Mouse (Mus musculus) stomach, postnatal 0 days (tissue): Measurements from ENCODE around the gene Szt2. TPM values are rescaled to one million over a fixed set of nuclear protein-coding genes. Genes with fewer than 3 reads are reported as not detected.

Source experiments
- ATAC-seq: fragments of 200-750 bp; cut with Nextera tagmentation; 2 replicates; pipeline ENCODE4 v1.8.0; 2017; ENCODE audit not compliant: low FRiP score, low TSS enrichment
- DNase-seq: peaks from one replicate; pipeline ENCODE4 v3.0.0-alpha.2; 2016; ENCODE audit warnings: low spot score
- H3K27ac ChIP-seq: fragments of 300-500 bp; sonication (generic); replicated peaks from 2 replicates; pipeline ENCODE4 v1.5.1; 2014; ENCODE audit warnings: mild to moderate bottlenecking, control low read depth
- H3K27me3 ChIP-seq: fragments of 300-500 bp; sonication (generic); 2 replicates; pipeline ENCODE4 v1.6.1; 2014; ENCODE audit warnings: low read length; ENCODE audit not compliant: control insufficient read depth, insufficient read depth
- H3K36me3 ChIP-seq: fragments of 300-500 bp; sonication (generic); 2 replicates; pipeline ENCODE4 v1.6.1; 2014; ENCODE audit warnings: low read length, mixed read lengths; ENCODE audit not compliant: control insufficient read depth, insufficient read depth
- H3K4me1 ChIP-seq: fragments of 300-500 bp; sonication (generic); replicated peaks from 2 replicates; pipeline ENCODE4 v1.6.1; 2014; ENCODE audit warnings: antibody characterized with exemption; ENCODE audit not compliant: control insufficient read depth, insufficient read depth
- H3K4me2 ChIP-seq: fragments of 300-500 bp; sonication (generic); replicated peaks from 2 replicates; pipeline ENCODE4 v1.6.1; 2014; ENCODE audit warnings: low read depth, mild to moderate bottlenecking, control low read depth, moderate library complexity
- H3K4me3 ChIP-seq: fragments of 300-500 bp; sonication (generic); 2 replicates; pipeline ENCODE4 v1.5.1; 2014; ENCODE audit warnings: low read depth, low read length, control low read depth
- H3K9ac ChIP-seq: fragments of 300-500 bp; sonication (generic); 2 replicates; pipeline ENCODE4 v1.6.1; 2014; ENCODE audit warnings: mild to moderate bottlenecking, low read length, control low read depth, mixed read lengths
- H3K9me3 ChIP-seq: fragments of 300-500 bp; sonication (generic); 2 replicates; pipeline ENCODE4 v1.6.1; 2016; ENCODE audit warnings: low read length; ENCODE audit not compliant: control insufficient read depth
- CTCF ChIP-seq: IDR thresholded peaks from 2 replicates; pipeline ENCODE4 v1.5.1; 2016; ENCODE audit warnings: antibody characterized with exemption, low read depth, mild to moderate bottlenecking, moderate library complexity
- EP300 ChIP-seq: optimal IDR thresholded peaks from 2 replicates; pipeline ENCODE3; 2016; ENCODE audit warnings: antibody characterized with exemption
- WGBS: fragments of 180-500 bp; shearing (Covaris S2); extraction: QIAGEN DNeasy Blood & Tissue Kit; methylation state at CpG from one replicate; pipeline ENCODE4 v1.1.7; 2014; 5-methylcytosine and 5-hydroxymethylcytosine counted together
- polyA plus RNA-seq: library from polyadenylated mRNA; unstranded; fragments of >200 nt; fragmentation: Nextera tagmentation; extraction: Ambion mirVana; gene quantifications from 2 replicates; pipeline ENCODE4 v1.2.1, GENCODE M21; 2015

Szt2 gene
- polyA plus RNA-seq, 1 experiment from 2014 or later = 2.1 TPM

DNA sequence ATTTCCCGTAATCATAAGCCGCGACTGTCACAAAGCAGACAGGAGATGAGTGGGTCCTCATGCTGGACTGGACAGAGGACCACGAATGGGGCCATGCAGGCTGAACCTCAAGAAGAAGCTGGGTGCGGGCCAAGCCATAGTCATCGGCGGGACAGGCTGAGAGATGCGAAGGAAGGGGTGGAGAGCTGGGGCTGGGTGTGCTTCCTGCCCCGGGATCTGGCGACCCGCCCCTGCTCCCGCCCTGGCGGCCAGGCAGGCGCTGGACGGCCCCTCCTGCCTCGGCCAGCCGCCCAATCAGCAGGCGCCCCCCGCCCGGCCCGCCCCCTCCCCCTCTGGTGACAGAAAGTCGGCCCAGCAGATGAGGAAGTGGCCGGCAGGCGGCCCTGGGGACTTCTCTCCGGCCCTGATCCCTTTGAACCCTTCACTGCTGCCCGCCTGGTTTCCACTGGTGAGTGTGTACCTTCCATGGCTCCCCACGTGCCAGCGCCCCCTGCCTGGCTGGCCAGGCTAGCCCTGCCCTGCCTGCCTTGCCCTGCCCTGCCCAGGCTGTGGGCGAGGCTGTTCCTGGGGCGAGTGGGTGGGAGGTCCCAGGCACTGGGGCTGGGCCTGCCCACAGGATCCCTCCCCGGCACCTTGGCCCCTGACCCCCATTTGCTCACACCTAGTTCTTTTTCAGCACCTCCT lies 18.8 kb upstream of the Szt2 start, which contains the start of gene Elovl1:
Elovl1 (plus strand) TSS at position 326 of the 684 bp plus-strand sequence.
- TF ChIP-seq CTCF (peak; percentile 69), EP300 (no peak)
- peak within 1 kb of the TSS; percentile 94 for H3K27ac ChIP-seq
- no peaks in the 10 kb centered on the region for H3K9me3 ChIP-seq
- H3K4me1 ChIP-seq = peaks cover 4% of the 10 kb centered on the region
- peaks cover 15% of the 10 kb centered on the region for H3K36me3 ChIP-seq
- peak within 1 kb of the TSS; percentile 84 for H3K9ac ChIP-seq
- H3K4me2 ChIP-seq = peak within 1 kb of the TSS; percentile 91
- peak; percentile 96 for DNase-seq
- H3K27me3 ChIP-seq = no peaks in the 10 kb centered on the region
- peak; percentile 96 for ATAC-seq
- 0% methylated on average over 17 of the region's 31 CpGs for WGBS
- peak within 1 kb of the TSS; percentile 77 for H3K4me3 ChIP-seq

DNA sequence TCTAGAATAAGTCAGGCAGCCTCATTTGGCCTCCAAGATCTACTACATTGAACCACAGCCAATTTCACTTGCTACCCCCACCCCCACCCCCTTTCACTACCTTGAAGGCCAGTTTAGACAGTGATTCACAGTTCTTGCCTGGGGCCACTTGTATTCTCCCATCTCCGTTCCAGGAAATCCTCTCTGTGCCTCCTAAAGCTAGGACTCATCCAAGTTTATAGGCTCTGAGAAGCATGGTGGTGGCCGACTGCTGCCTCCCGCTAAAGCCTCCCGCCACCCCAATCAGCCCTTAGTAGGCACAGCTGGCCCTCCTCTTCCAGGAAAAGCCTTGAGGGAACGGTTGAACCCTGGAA lies 18.3 kb upstream of the Szt2 start:
- Histone ChIP-seq H3K4me3 (peak overlapping the region; percentile 77), H3K9ac (peak overlapping the region; percentile 84), H3K4me2 (peak overlapping the region; percentile 91), H3K4me1 (peaks cover 4% of the 10 kb centered on the region), H3K27ac (peak overlapping the region; percentile 94), H3K36me3 (peaks cover 12% of the 10 kb centered on the region), H3K9me3 (no peaks in the 10 kb centered on the region), H3K27me3 (no peaks in the 10 kb centered on the region)
- TF ChIP-seq CTCF = no peak
- TF ChIP-seq EP300 = no peak
- WGBS = 2% methylated on average over 5 of the region's 5 CpGs
- DNase-seq (no peak), ATAC-seq (no peak)

DNA sequence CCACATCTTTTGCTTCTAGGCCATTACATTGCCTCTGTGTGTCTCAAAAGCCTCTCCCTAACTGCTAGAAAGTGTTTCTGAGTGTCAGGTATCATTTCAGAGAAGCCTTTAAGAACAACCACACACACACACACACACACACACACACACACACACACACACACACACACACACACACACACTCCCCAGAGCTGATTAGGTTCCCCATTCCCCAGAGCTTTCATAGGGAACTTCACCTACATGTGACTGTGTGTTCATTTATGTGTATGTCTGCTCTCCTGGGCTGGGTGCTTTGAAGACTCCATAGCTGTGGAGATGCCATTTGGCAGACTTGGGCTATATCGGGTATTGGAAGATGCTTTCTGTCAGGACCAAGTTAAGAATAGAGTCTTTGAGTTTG lies 16.3 kb upstream of the Szt2 start:
- WGBS = 92% methylated on average over 1 of the region's 1 CpGs
- peaks cover 4% of the 10 kb centered on the region for H3K4me1 ChIP-seq
- TF ChIP-seq CTCF = no peak
- TF ChIP-seq EP300 = no peak
- H3K36me3 ChIP-seq = peaks cover under 1% of the 10 kb centered on the region; the same call in 1 of the 2 replicates
- no peaks in the 10 kb centered on the region for H3K27me3 ChIP-seq
- no peak overlapping the region for H3K4me3 ChIP-seq
- H3K27ac ChIP-seq = no peak overlapping the region
- H3K9ac ChIP-seq = no peak overlapping the region
- no peaks in the 10 kb centered on the region for H3K9me3 ChIP-seq
- ATAC-seq = no peak
- DNase-seq = no peak
- no peak overlapping the region for H3K4me2 ChIP-seq

DNA sequence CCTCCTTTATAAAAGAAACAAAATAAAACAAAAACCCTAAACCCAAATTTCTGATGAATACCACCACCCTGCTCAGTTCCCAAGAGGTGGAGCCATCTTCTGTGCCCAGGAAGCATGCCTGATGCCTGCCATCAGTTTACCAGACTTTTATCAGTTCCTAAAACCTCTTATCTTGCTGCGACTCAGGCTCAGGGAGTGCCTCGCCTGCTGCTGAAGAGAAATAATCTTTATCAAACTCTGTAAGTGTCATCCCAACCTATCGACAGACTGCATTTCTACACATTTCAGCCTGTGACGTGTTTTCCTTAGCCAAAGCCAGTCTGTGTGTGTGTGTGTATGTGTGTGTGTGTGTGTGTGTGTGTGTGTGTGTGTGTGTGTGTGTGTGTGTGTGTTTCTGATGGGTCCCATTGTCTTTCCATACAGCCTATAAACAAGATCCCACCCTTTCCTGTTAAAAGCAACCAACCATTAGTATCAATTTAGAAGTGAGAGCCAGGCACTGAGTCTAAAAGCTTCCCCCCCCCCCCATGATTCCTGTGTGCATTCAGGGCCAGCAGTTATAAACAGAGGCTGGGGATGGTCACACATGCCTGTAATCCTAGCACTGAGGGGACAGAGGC lies 15.6 kb upstream of the Szt2 start:
- Histone ChIP-seq H3K27ac (no peak overlapping the region), H3K36me3 (peaks cover 2% of the 10 kb centered on the region; the same call in 1 of the 2 replicates), H3K4me1 (no peaks in the 10 kb centered on the region; the same call in 1 of the 2 replicates), H3K9me3 (no peaks in the 10 kb centered on the region), H3K4me2 (no peak overlapping the region), H3K27me3 (no peaks in the 10 kb centered on the region), H3K9ac (no peak overlapping the region), H3K4me3 (no peak overlapping the region)
- TF ChIP-seq EP300 = no peak
- TF ChIP-seq CTCF = no peak
- ATAC-seq (no peak), DNase-seq (no peak)
- 71% methylated on average over 4 of the region's 4 CpGs for WGBS

DNA sequence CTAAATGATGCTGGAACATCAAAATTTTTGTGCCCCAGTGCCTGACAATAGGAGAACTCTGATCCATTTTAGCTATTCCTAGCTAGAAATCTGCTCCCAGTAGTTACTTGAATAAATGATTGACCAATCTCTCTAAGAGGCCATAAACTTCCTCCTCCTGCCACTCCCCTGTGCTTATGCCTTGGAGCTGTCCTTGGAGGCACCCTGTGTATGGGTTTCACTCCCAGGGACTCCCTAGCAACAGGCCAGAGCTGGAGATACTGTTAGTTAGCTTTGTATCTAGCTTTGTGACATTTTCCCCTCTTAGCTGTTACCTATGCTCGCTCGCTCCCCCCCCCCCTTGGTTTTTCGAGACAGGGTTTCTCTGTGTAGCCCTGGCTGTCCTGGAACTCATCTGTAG lies 12.3 kb upstream of the Szt2 start:
- WGBS = 95% methylated on average over 2 of the region's 3 CpGs
- DNase-seq (no peak), ATAC-seq (no peak)
- H3K9ac ChIP-seq = no peak overlapping the region
- H3K4me2 ChIP-seq = no peak overlapping the region
- no peaks in the 10 kb centered on the region for H3K9me3 ChIP-seq
- no peaks in the 10 kb centered on the region for H3K4me1 ChIP-seq
- H3K36me3 ChIP-seq = peaks cover 4% of the 10 kb centered on the region
- H3K4me3 ChIP-seq = no peak overlapping the region
- TF ChIP-seq EP300 (no peak), CTCF (no peak)
- H3K27ac ChIP-seq = no peak overlapping the region
- no peaks in the 10 kb centered on the region for H3K27me3 ChIP-seq
